Mouse (Mus musculus) liver, embryonic 13.5 days (tissue): ENCODE data around the gene Acap2. TPM values are rescaled to one million over a fixed set of nuclear protein-coding genes. Genes with fewer than 3 reads are reported as not detected.

Experiments used
- ATAC-seq: fragments of 200-750 bp; cut with Nextera tagmentation; 2 replicates; pipeline ENCODE4 v1.8.0; 2017; ENCODE audit warnings: low read depth, mild to moderate bottlenecking, moderate number of reproducible peaks, moderate library complexity
- DNase-seq: peaks from one replicate; pipeline ENCODE4 v3.0.0; 2022
- H3K27ac ChIP-seq: fragments of 300-500 bp; sonication (generic); 2 replicates; pipeline ENCODE4 v1.5.1; 2015; ENCODE audit warnings: moderate library complexity, mild to moderate bottlenecking, inconsistent platforms
- H3K27me3 ChIP-seq: fragments of 300-500 bp; sonication (generic); 2 replicates; pipeline ENCODE4 v1.6.1; 2015; ENCODE audit warnings: mild to moderate bottlenecking, inconsistent platforms
- H3K36me3 ChIP-seq: fragments of 300-500 bp; sonication (generic); 2 replicates; pipeline ENCODE4 v1.6.1; 2015; ENCODE audit warnings: mild to moderate bottlenecking, inconsistent platforms
- H3K4me1 ChIP-seq: fragments of 300-500 bp; sonication (generic); replicated peaks from 2 replicates; pipeline ENCODE4 v1.6.1; 2015; ENCODE audit warnings: inconsistent platforms
- H3K4me2 ChIP-seq: fragments of 300-500 bp; sonication (generic); 2 replicates; pipeline ENCODE4 v1.6.1; 2015; ENCODE audit warnings: inconsistent platforms, mild to moderate bottlenecking, moderate library complexity
- H3K4me3 ChIP-seq: fragments of 300-500 bp; sonication (generic); replicated peaks from 2 replicates; pipeline ENCODE4 v1.5.1; 2015; ENCODE audit warnings: mild to moderate bottlenecking, inconsistent platforms
- H3K9ac ChIP-seq: fragments of 300-500 bp; sonication (generic); 2 replicates; pipeline ENCODE4 v1.6.1; 2015; ENCODE audit warnings: mild to moderate bottlenecking, inconsistent platforms
- H3K9me3 ChIP-seq: fragments of 300-500 bp; sonication (generic); replicated peaks from 2 replicates; pipeline ENCODE4 v1.6.1; 2016; ENCODE audit warnings: inconsistent platforms
- WGBS: fragments of 180-500 bp; shearing (Covaris S2); methylation state at CpG from one replicate; pipeline ENCODE4 v1.1.7; 2015; ENCODE audit not compliant: insufficient replicate concordance; 5-methylcytosine and 5-hydroxymethylcytosine counted together
- polyA plus RNA-seq: library from polyadenylated mRNA; unstranded; fragments of >200 nt; fragmentation: Nextera tagmentation; extraction: Ambion mirVana; gene quantifications from 2 replicates; pipeline ENCODE4 v1.2.1, GENCODE M21; 2015

The Acap2 gene
- 5.8 and 6.7 TPM in 2 replicates for polyA plus RNA-seq

DNA sequence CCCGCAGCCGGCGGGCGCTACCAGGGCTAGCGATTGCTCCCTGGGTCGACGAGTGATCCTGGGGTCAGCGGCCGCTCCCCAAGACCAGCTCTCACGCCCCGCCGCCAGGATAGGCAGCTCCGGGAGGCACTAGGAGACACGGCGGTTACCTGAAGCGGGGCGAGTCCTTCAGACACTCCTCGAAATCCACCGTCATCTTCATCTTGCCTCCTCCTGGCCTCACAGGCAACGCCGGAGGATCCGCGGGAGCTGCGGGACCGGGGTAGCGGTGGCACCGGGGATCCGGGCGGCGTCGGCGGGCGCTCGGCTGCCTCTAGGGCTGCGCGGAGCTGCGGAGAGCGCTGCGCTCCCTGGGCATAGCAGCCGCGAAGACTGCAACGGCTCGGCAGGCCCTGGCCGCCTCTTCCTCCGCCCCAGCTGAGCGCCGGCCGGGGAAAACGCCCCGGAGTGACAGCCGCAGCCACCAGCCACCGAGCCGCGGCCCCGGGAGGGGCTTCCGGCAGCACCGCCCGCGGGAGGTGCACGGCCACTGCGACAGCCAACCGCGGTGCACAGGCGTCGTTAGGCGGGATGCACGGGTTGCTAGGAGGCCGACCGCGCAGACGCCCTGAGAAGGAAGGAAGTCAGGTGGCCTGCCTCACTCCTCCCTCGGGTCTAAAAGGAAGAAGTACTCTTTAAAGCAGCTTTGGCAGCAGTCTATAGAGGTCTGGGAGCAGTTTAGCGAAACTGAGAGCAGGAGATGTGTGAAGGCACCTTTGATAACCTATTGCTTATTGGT is at the start of gene Acap2:
Acap2 (minus strand) TSS at position 456 of the 778 bp plus-strand sequence.
- Histone ChIP-seq H3K27ac (peak within 1 kb of the TSS; percentile 93), H3K4me1 (peaks cover 26% of the 10 kb centered on the region), H3K9me3 (no peaks in the 10 kb centered on the region), H3K4me2 (peak within 1 kb of the TSS; percentile 91), H3K4me3 (peak within 1 kb of the TSS; percentile 86), H3K9ac (peak within 1 kb of the TSS; percentile 91), H3K36me3 (no peaks in the 10 kb centered on the region), H3K27me3 (0 out of 2 replicates have a peak, but pooled peaks cover 2% of the 10 kb centered on the region)
- DNase-seq: peak; percentile 96
- ATAC-seq: peak; percentile 98
- WGBS: under 1% methylated on average over 72 of the region's 73 CpGs

DNA sequence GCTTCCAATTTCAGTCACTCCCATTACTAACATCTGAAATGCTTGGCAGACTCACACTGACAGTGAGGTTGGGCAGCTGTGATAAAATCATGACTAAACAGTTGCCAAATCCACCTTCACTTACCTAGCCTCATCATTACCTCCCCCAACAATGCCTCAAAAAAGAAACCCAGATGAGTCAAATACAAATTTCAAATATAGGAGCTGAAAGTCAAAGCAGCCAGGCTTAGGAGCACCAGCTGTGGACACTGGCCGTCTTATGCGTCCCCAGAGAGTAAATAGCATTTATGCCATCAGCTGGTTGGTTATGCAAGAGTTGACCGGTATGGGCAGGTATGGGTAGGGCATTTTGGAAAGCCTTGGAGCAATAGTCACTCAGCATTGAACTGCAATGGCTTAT is 48.4 kb upstream of the Acap2 start:
- ATAC-seq (no peak), DNase-seq (no peak)
- H3K27me3 ChIP-seq: no peaks in the 10 kb centered on the region
- H3K9me3 ChIP-seq: no peaks in the 10 kb centered on the region
- H3K4me1 ChIP-seq: peaks cover 4% of the 10 kb centered on the region; the same call in 1 of the 2 replicates
- no peak overlapping the region for H3K4me3 ChIP-seq
- H3K27ac ChIP-seq: no peak overlapping the region
- peaks cover 4% of the 10 kb centered on the region; the same call in 1 of the 2 replicates for H3K36me3 ChIP-seq
- H3K9ac ChIP-seq: no peak overlapping the region
- WGBS: 74% methylated on average over 3 of the region's 3 CpGs
- H3K4me2 ChIP-seq: no peak overlapping the region

DNA sequence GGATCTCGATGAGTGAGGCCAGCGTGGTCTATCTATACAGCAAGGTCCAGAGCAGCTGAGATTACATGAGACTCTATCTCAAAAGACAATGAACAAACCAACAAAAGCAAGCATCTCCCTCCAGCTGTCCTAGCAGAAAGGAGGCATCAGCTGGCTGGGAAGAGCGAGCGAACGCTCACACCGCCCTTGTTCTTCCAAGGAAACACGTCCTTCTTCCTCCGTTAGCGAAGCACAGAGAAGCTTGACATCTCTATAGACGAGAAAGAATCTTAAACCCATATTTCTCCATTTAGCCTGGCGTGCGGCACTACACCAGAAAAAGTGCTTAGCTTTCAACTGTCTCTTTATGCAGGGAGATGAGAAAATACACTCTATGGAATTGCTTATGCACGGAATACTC is 47.7 kb upstream of the Acap2 start:
- no peak overlapping the region for H3K4me2 ChIP-seq
- H3K4me1 ChIP-seq: peaks cover 4% of the 10 kb centered on the region; the same call in 1 of the 2 replicates
- H3K36me3 ChIP-seq: peaks cover 4% of the 10 kb centered on the region; the same call in 1 of the 2 replicates
- no peaks in the 10 kb centered on the region for H3K9me3 ChIP-seq
- H3K9ac ChIP-seq: no peak overlapping the region
- DNase-seq (no peak), ATAC-seq (no peak)
- no peak overlapping the region for H3K27ac ChIP-seq
- 84% methylated on average over 13 of the region's 13 CpGs for WGBS
- H3K27me3 ChIP-seq: no peaks in the 10 kb centered on the region
- no peak overlapping the region for H3K4me3 ChIP-seq

DNA sequence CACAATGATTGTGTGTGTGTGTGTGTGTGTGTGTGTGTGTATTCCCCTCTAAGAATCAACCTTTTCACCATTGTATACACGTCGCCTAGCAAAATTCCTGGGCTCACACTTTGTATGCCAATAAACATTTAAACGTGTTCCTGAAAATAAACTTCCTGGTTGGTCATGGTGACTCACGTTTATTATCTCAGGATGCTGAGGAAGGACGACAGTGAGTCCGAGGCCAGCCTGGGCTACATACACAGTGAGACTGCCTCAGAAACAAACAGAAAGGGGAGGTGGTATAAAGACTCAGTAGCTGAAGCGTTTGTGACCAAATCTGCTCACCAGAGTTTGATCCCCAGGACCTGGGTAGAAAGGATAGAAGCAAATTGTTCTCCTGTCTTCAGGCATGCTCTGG is 46.4 kb upstream of the Acap2 start:
- Histone ChIP-seq H3K9me3 (no peaks in the 10 kb centered on the region), H3K36me3 (no peaks in the 10 kb centered on the region), H3K4me3 (no peak overlapping the region), H3K27me3 (no peaks in the 10 kb centered on the region), H3K9ac (no peak overlapping the region), H3K4me1 (peaks cover 4% of the 10 kb centered on the region; the same call in 1 of the 2 replicates), H3K27ac (no peak overlapping the region), H3K4me2 (no peak overlapping the region)
- DNase-seq (no peak), ATAC-seq (no peak)
- WGBS: 52% methylated on average over 7 of the region's 7 CpGs

DNA sequence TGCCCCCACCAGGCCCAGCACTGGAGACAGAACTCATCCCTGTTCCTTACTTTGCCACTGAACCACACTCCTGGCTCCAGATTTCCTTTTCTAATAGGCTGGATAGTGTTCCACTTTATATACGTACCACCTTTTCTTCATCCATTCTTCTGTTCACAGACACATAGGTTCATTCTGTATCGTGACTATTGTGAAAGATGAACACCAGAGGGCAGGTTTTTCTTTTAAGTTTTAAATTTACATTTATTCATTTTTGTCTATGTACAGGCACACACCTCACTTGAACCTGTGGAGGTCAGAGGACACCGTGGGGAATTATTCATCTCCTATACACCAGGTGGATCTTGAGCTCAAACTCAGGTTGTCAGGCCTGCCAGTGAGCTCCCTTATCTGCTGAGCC is 43.0 kb upstream of the Acap2 start:
- DNase-seq: no peak
- no peak overlapping the region for H3K4me3 ChIP-seq
- H3K36me3 ChIP-seq: no peaks in the 10 kb centered on the region
- H3K27ac ChIP-seq: no peak overlapping the region
- H3K9me3 ChIP-seq: no peaks in the 10 kb centered on the region
- H3K27me3 ChIP-seq: no peaks in the 10 kb centered on the region
- H3K4me2 ChIP-seq: no peak overlapping the region
- 74% methylated on average over 3 of the region's 3 CpGs for WGBS
- H3K4me1 ChIP-seq: no peaks in the 10 kb centered on the region
- no peak overlapping the region for H3K9ac ChIP-seq
- no peak for ATAC-seq

DNA sequence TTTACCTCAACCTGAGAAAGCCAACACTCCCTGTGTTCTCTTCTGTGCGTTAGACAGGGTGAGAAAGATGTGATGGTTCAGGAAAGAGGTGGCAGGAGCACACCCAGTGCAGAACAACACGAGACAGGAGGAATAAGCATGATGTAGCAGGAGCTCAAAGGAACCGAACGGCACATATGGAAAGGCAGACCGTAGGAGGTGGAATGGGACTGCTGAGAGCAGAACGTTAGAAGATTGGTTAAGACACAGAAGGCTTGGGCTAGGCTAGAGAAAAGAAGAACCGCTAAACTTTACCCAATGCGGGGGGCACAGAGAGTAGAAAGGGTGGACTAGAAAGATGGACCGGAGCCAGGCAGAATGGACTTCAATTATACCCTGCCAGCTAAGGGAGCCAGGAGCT is 40.4 kb upstream of the Acap2 start:
- H3K4me1 ChIP-seq: no peaks in the 10 kb centered on the region
- no peaks in the 10 kb centered on the region for H3K9me3 ChIP-seq
- 74% methylated on average over 9 of the region's 9 CpGs for WGBS
- ATAC-seq: no peak
- no peak for DNase-seq
- H3K27me3 ChIP-seq: no peaks in the 10 kb centered on the region
- no peaks in the 10 kb centered on the region for H3K36me3 ChIP-seq
- no peak overlapping the region for H3K4me3 ChIP-seq
- no peak overlapping the region for H3K27ac ChIP-seq
- no peak overlapping the region for H3K9ac ChIP-seq
- no peak overlapping the region for H3K4me2 ChIP-seq

GRCm38 (mm10) chr16:31240569-31240968 is 39.5 kb upstream of the Acap2 start:
- Histone ChIP-seq H3K4me3 (no peak overlapping the region), H3K27ac (no peak overlapping the region), H3K9me3 (no peaks in the 10 kb centered on the region), H3K27me3 (no peaks in the 10 kb centered on the region), H3K36me3 (no peaks in the 10 kb centered on the region), H3K4me2 (no peak overlapping the region), H3K9ac (no peak overlapping the region), H3K4me1 (0 out of 2 replicates have a peak, but pooled peaks cover under 1% of the 10 kb centered on the region)
- WGBS: 72% methylated on average over 8 of the region's 8 CpGs
- ATAC-seq (no peak), DNase-seq (no peak)

DNA sequence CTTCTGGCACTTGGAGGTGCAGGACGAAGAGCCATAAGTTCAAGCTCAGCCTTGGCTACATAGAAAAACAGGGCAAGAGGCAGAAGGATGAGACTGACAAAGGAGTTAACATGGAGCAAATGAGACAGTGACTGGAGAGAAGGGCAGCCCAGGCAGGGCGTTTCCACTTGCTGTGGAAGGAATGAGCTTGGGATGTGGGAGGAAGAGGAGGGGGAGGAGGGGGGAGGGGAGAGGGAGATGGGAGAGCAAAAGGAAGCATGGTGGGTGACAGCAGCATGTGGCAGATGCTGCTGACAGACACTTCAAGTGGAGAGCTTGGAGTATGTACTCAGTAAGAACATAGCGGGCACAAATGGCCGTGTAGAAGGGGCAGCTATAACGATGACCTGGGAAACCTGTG is 37.2 kb upstream of the Acap2 start:
- H3K4me1 ChIP-seq: peaks cover 15% of the 10 kb centered on the region
- H3K9me3 ChIP-seq: no peaks in the 10 kb centered on the region
- ATAC-seq (no peak), DNase-seq (no peak)
- no peak overlapping the region for H3K27ac ChIP-seq
- no peak overlapping the region for H3K4me2 ChIP-seq
- no peak overlapping the region for H3K9ac ChIP-seq
- no peaks in the 10 kb centered on the region for H3K36me3 ChIP-seq
- 75% methylated on average over 5 of the region's 5 CpGs for WGBS
- no peak overlapping the region for H3K4me3 ChIP-seq
- no peaks in the 10 kb centered on the region for H3K27me3 ChIP-seq

DNA sequence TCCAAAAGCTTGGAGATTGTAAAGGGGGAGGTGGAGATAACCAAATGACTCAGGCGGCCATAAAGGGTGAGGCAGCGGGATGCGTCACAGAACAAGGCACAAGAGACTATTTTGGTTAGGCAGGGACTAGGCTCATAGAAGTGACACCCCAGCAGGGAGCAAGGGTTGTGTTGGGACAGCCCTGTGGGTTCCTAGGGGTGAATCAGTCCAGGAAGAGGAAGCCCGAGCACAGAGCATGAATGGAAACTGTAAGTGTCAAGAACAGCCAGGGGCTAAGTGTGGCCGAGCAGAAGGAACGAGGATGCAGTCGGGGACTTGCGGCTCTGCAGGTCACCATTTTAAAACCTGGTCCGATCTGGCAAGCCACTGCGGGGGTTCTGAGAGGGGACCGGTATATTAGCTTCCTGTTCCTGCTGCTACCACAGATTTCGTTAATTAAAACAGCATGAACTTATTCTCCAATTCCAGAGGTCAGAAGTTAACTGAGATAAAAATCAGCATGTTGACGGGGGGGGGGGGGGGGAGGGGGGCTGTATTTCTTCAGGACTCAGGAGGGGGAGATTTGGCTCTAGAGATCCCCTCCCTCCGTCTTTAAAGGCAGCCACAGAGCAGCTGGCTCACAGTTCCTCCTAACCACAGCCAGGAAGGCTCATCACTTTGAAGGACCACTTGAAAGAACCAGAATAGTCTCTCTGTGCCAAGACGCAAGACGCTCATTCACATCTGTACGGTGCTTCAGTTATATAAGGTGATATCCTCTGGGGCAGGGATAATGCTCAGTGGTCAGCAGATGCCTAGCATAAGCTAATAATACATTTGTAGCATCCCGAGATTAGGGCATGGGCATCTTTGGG is 34.6 kb upstream of the Acap2 start:
- Histone ChIP-seq H3K4me3 (no peak overlapping the region), H3K9ac (no peak overlapping the region), H3K27me3 (0 out of 2 replicates have a peak, but pooled peaks cover 2% of the 10 kb centered on the region), H3K9me3 (no peaks in the 10 kb centered on the region), H3K4me1 (peaks cover 20% of the 10 kb centered on the region), H3K27ac (no peak overlapping the region), H3K4me2 (peak overlapping the region; percentile 41), H3K36me3 (no peaks in the 10 kb centered on the region)
- ATAC-seq: no peak
- DNase-seq: no peak
- 12% methylated on average over 18 of the region's 18 CpGs for WGBS

DNA sequence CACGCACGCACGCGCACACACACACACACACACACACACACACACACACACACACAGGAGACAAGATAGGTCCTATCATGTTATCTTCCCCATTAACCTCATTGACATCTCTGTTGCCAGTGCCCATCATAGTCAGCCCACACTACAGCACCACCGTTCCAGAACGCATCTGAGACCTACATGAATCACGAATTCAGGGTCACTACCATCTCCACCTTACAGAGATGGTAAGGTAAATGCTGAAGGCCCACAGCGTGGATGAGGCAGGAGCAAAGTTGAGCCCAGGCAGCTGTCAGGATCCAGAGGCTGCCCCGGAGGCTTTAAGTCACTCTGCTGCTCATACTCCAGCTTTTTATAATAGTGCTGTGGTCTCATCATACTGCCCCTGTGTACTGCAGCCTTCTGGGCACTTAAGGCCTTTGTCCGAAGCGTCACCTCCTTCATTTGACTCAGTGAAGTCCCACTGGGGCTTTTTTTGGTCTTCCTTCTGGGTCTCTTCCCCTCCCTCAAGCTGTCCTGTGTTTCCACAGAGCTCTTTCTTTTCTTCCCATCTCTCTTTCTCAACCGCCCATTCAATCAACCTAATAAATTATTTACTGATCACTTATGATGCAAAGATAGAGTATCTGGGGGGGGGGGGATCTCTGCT is 33.9 kb upstream of the Acap2 start:
- Histone ChIP-seq H3K4me3 (no peak overlapping the region), H3K4me1 (peaks cover 20% of the 10 kb centered on the region), H3K27ac (no peak overlapping the region), H3K36me3 (no peaks in the 10 kb centered on the region), H3K4me2 (no peak overlapping the region; the same call in 1 of the 2 replicates), H3K9ac (no peak overlapping the region), H3K27me3 (0 out of 2 replicates have a peak, but pooled peaks cover 2% of the 10 kb centered on the region), H3K9me3 (no peaks in the 10 kb centered on the region)
- DNase-seq: no peak
- ATAC-seq: no peak
- WGBS: 72% methylated on average over 12 of the region's 12 CpGs

DNA sequence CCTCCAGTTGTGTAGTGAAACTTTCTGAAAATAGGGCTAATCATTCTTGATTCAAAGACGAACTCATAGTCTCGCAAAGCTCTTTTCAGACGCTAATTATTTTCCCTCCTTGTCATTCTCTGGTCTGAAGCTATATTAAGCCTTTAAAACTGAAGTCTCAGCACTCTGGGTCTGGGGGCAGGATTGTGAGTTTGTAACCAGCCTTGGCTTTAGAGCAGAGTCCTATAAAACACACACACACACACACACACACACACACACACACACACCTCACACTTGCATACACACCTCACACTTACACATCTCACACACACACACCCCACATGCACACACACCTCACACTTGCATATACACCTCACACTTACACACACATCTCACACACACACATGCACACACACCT is 33.3 kb upstream of the Acap2 start:
- ATAC-seq (no peak), DNase-seq (no peak)
- no peak overlapping the region for H3K9ac ChIP-seq
- H3K27ac ChIP-seq: no peak overlapping the region
- H3K9me3 ChIP-seq: no peaks in the 10 kb centered on the region
- WGBS: 23% methylated on average over 3 of the region's 3 CpGs
- 0 out of 2 replicates have a peak, but pooled peaks cover 2% of the 10 kb centered on the region for H3K27me3 ChIP-seq
- peak overlapping the region; percentile 55 for H3K4me2 ChIP-seq
- 0 out of 2 replicates have a peak overlapping the region, but pooled peaks have one; percentile 21 for H3K4me3 ChIP-seq
- H3K4me1 ChIP-seq: peaks cover 20% of the 10 kb centered on the region
- no peaks in the 10 kb centered on the region for H3K36me3 ChIP-seq
